In the genomic region with DNA sequence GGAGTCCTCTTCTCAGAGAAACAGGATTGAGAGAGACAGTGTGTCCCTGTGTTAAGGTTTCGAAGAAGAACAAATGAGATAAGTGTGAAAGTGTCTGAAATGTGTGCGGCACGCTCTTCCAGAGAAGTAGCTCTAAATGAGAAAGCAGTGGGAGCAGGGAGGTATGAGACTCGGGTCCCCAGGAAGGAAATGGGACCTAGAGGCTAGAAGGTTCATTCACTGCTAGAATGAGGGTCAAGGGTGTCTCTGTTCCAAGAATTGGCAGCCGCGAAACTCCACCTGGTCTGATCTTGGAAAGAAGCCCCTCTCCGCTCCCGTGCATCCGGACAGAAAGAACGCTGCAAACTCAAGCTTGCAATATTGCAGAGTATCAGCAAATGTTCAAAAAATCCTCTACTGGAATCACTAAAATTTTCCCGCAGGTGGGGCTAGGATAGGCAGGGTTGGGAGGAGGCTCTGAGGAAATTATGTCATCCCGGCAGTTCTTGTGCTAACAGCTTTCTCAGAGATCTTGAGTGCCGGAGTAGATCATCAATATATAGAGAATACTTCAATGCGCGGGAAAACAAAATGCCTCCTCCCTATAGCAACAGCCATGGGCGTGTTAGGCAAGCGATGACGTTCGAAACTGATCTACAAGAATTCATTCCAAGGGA, we compare ENCODE assay signal across 8 mouse cellular contexts. TPM values are rescaled to one million over a fixed set of nuclear protein-coding genes. Genes with fewer than 3 reads are reported as not detected.
DNase-seq lines count a peak whose midpoint lies in the region; ATAC-seq lines count a peak whose summit lies in the region.

No protein-coding gene starts in this region.

- ATAC-seq in erythroblast, adult 5-6 weeks (replicated peaks; ENCODE audit: low FRiP score, poor library complexity, severe bottlenecking), result no peak
- ATAC-seq in frontal cortex, adult (ENCODE audit: low TSS enrichment), result peak; percentile 29
- ATAC-seq in intestine, embryonic 16.5 days, result no peak
- no peak for ATAC-seq in midbrain, embryonic 11.5 days (ENCODE audit: low FRiP score)
- no peak for ATAC-seq in granulocyte monocyte progenitor cell, adult 5-6 weeks (replicated peaks; ENCODE audit: poor library complexity, severe bottlenecking)

- H3K9me3 ChIP-seq in erythroblast, embryonic 14.5 days (ENCODE audit: control insufficient read depth, low read length), result no peaks in the 10 kb centered on the region
- no peaks in the 10 kb centered on the region for H3K9me3 ChIP-seq in intestine, embryonic 16.5 days (ENCODE audit: control insufficient read depth, low read length)
- H3K9me3 ChIP-seq in midbrain, embryonic 11.5 days (ENCODE audit: control insufficient read depth, low read length), result no peaks in the 10 kb centered on the region

- H3K4me2 ChIP-seq in intestine, embryonic 16.5 days (ENCODE audit: low read depth, low read length), result peak overlapping the region; percentile 94
- H3K4me2 ChIP-seq in midbrain, embryonic 11.5 days, result peak overlapping the region; percentile 89

- no peaks in the 10 kb centered on the region for H3K4me1 ChIP-seq in erythroblast, embryonic 14.5 days (ENCODE audit: control insufficient read depth)
- H3K4me1 ChIP-seq in intestine, embryonic 16.5 days (ENCODE audit: control insufficient read depth, insufficient read depth, low read length), result peaks cover 12% of the 10 kb centered on the region; the same call in 1 of the 2 replicates
- H3K4me1 ChIP-seq in midbrain, embryonic 11.5 days (ENCODE audit: control insufficient read depth, insufficient read depth, low read length), result peaks cover 16% of the 10 kb centered on the region; the same call in 1 of the 2 replicates

- peaks cover 46% of the 10 kb centered on the region for H3K27me3 ChIP-seq in erythroblast, embryonic 14.5 days (ENCODE audit: control insufficient read depth)
- no peaks in the 10 kb centered on the region for H3K27me3 ChIP-seq in intestine, embryonic 16.5 days (replicated peaks; ENCODE audit: control insufficient read depth, insufficient read depth, low read length)
- H3K27me3 ChIP-seq in midbrain, embryonic 11.5 days (ENCODE audit: control insufficient read depth, insufficient read depth, low read length), result no peaks in the 10 kb centered on the region; the same call in none of the 2 replicates

- DNase-seq in cerebellum, adult 18-20 months, result peak; percentile 17 to 55
- peak; percentile 91 for DNase-seq in midbrain, embryonic 11.5 days (ENCODE audit: low spot score, missing footprints)
- DNase-seq in layer of hippocampus, postnatal 36 days, result no peak

- no peaks in the 10 kb centered on the region for H3K36me3 ChIP-seq in erythroblast, embryonic 14.5 days (ENCODE audit: control insufficient read depth)
- no peaks in the 10 kb centered on the region for H3K36me3 ChIP-seq in intestine, embryonic 16.5 days (ENCODE audit: control insufficient read depth, insufficient read depth, low read length)
- H3K36me3 ChIP-seq in midbrain, embryonic 11.5 days (ENCODE audit: control insufficient read depth, insufficient read depth, low read length), result no peaks in the 10 kb centered on the region

- H3K4me3 ChIP-seq in erythroblast, embryonic 14.5 days (replicated peaks), result peak overlapping the region; percentile 51
- peak overlapping the region; percentile 74 for H3K4me3 ChIP-seq in intestine, embryonic 16.5 days (ENCODE audit: low read length)
- peak overlapping the region; percentile 58 for H3K4me3 ChIP-seq in midbrain, embryonic 11.5 days (ENCODE audit: low read depth, low read length)

- H3K9ac ChIP-seq in intestine, embryonic 16.5 days (ENCODE audit: low read depth, low read length), result peak overlapping the region; percentile 77
- peak overlapping the region; percentile 85 for H3K9ac ChIP-seq in midbrain, embryonic 11.5 days (ENCODE audit: low read length)

- peak overlapping the region; percentile 82 for H3K27ac ChIP-seq in intestine, embryonic 16.5 days (ENCODE audit: low read length)
- peak overlapping the region; percentile 92; the same call in 1 of the 2 replicates for H3K27ac ChIP-seq in midbrain, embryonic 11.5 days (ENCODE audit: low read depth, low read length)

- WGBS in intestine, embryonic 16.5 days, result 8% methylated on average over 19 of the region's 19 CpGs
- WGBS in midbrain, embryonic 11.5 days, result 6% methylated on average over 19 of the region's 19 CpGs

RNA-seq across cellular contexts. Expression of a gene that starts 2.2 kb away (rescaled TPM):
- polyA plus RNA-seq in erythroblast, embryonic 14.5 days (2012), result not detected in 2 replicates
- not detected in 2 replicates for total RNA-seq in erythroblast, adult 5-6 weeks (2015; ENCODE audit: low replicate concordance)
- not detected in 2 replicates for total RNA-seq in erythroblast, adult 5-6 weeks (2017; ENCODE audit: low replicate concordance)
- polyA plus RNA-seq in intestine, embryonic 16.5 days (2015; fragmentation: Nextera tagmentation; extraction: Ambion mirVana), result 8.0 and 8.6 TPM in 2 replicates
- polyA plus RNA-seq in midbrain, embryonic 11.5 days (2014; fragmentation: Nextera tagmentation; extraction: Ambion mirVana), result 27.7 and 35.8 TPM in 2 replicates
- total RNA-seq in granulocyte monocyte progenitor cell, adult 5-6 weeks (2014; fragmentation: Nextera tagmentation), result 0.15 TPM in 1 of 2 replicates, not detected in the other
- 0.82 TPM in 1 of 2 replicates, not detected in the other for total RNA-seq in granulocyte monocyte progenitor cell, adult 5-6 weeks (2017)
- total RNA-seq in layer of hippocampus, postnatal 36 days (2021), result 10 to 100 TPM; 36.6 to 39.2 TPM

Comparison
In these comparisons a context has a peak if more than half of its experiments do, and no peak if none do; other contexts are left out.
1. DNase-seq: peak in cerebellum, adult 18-20 months (2 of 2) and midbrain, embryonic 11.5 days (single experiment); none in layer of hippocampus, postnatal 36 days (0 of 2).
2. RNA of a gene that starts 2.2 kb away (total RNA-seq): 36.6 to 39.2 TPM in layer of hippocampus, postnatal 36 days; 0.15 to 0.82 TPM in granulocyte monocyte progenitor cell, adult 5-6 weeks and not detected in erythroblast, adult 5-6 weeks; every median in the first group is over 10 times any median in the second.
3. Peak in every context shown above with its lines, with median percentiles within 50 percentile points of each other: H3K4me3 ChIP-seq.